Mouse (Mus musculus): Measurements from ENCODE around the gene Nav2. TPM values are rescaled to one million over a fixed set of nuclear protein-coding genes. Genes with fewer than 3 reads are reported as not detected.

Gene Nav2
- total and polyA plus RNA-seq, 3 experiments: 1.0 TPM; not detected in 2

GRCm38 (mm10) chr7:48963554-48963953 lies 55.0 kb downstream of the Nav2 start:
- ATAC-seq (ENCODE audit: extremely low read depth, insufficient number of reproducible peaks, low FRiP score, poor library complexity, severe bottlenecking) (no peak), DNase-seq (ENCODE audit: low spot score) (no peak)
- Histone ChIP-seq H3K4me3 (ENCODE audit: low read depth, low read length) (no peak overlapping the region), H3K36me3 (replicated peaks) (no peaks in the 10 kb centered on the region), H3K4me1 (ENCODE audit: insufficient read depth, low read depth, low read length) (no peaks in the 10 kb centered on the region), H3K9me3 (replicated peaks) (peaks cover 44% of the 10 kb centered on the region), H3K27me3 (ENCODE audit: insufficient read depth, low read length) (no peaks in the 10 kb centered on the region)
- TF ChIP-seq CTCF (IDR thresholded peaks at IDR 0.05; ENCODE audit: low read depth, low read length) (no peak), POLR2AphosphoS5 (IDR thresholded peaks at IDR 0.05; ENCODE audit: insufficient replicate concordance, low read depth, low read length) (no peak), TAL1 (conservative IDR thresholded peaks at IDR 0.05; ENCODE audit: low read depth, low read length) (no peak), GATA2 (IDR thresholded peaks at IDR 0.05; ENCODE audit: borderline replicate concordance, low read depth, low read length) (no peak), GATA1 (IDR thresholded peaks at IDR 0.05; ENCODE audit: borderline replicate concordance, low read length) (no peak)

GRCm38 (mm10) chr7:48965796-48966512 lies 57.4 kb downstream of the Nav2 start:
- no peak for TF ChIP-seq TAL1 (conservative IDR thresholded peaks at IDR 0.05; ENCODE audit: low read depth, low read length)
- no peak for TF ChIP-seq CTCF (IDR thresholded peaks at IDR 0.05; ENCODE audit: low read depth, low read length)
- no peak for TF ChIP-seq GATA1 (IDR thresholded peaks at IDR 0.05; ENCODE audit: borderline replicate concordance, low read length)
- no peak for TF ChIP-seq GATA2 (IDR thresholded peaks at IDR 0.05; ENCODE audit: borderline replicate concordance, low read depth, low read length)
- no peak for TF ChIP-seq POLR2AphosphoS5 (IDR thresholded peaks at IDR 0.05; ENCODE audit: insufficient replicate concordance, low read depth, low read length)
- H3K4me3 ChIP-seq (ENCODE audit: low read depth, low read length): no peak overlapping the region
- H3K4me1 ChIP-seq (ENCODE audit: insufficient read depth, low read depth, low read length): no peaks in the 10 kb centered on the region
- ATAC-seq (ENCODE audit: extremely low read depth, insufficient number of reproducible peaks, low FRiP score, poor library complexity, severe bottlenecking): no peak
- DNase-seq (ENCODE audit: low spot score): no peak
- H3K27me3 ChIP-seq (ENCODE audit: insufficient read depth, low read length): no peaks in the 10 kb centered on the region
- H3K36me3 ChIP-seq (replicated peaks): no peaks in the 10 kb centered on the region
- H3K9me3 ChIP-seq (replicated peaks): peaks cover 38% of the 10 kb centered on the region

- TF ChIP-seq POLR2AphosphoS5 (IDR thresholded peaks at IDR 0.05; ENCODE audit: insufficient replicate concordance, low read depth, low read length) (no peak), TAL1 (conservative IDR thresholded peaks at IDR 0.05; ENCODE audit: low read depth, low read length) (no peak), GATA2 (IDR thresholded peaks at IDR 0.05; ENCODE audit: borderline replicate concordance, low read depth, low read length) (no peak), CTCF (IDR thresholded peaks at IDR 0.05; ENCODE audit: low read depth, low read length) (no peak), GATA1 (IDR thresholded peaks at IDR 0.05; ENCODE audit: borderline replicate concordance, low read length) (no peak)
- H3K36me3 ChIP-seq (replicated peaks): no peaks in the 10 kb centered on the region
- no peak for ATAC-seq (ENCODE audit: extremely low read depth, insufficient number of reproducible peaks, low FRiP score, poor library complexity, severe bottlenecking)
- no peak for DNase-seq (ENCODE audit: low spot score)
- no peaks in the 10 kb centered on the region for H3K27me3 ChIP-seq (ENCODE audit: insufficient read depth, low read length)
- H3K4me3 ChIP-seq (ENCODE audit: low read depth, low read length): no peak overlapping the region
- H3K4me1 ChIP-seq (ENCODE audit: insufficient read depth, low read depth, low read length): no peaks in the 10 kb centered on the region
- peaks cover 41% of the 10 kb centered on the region for H3K9me3 ChIP-seq (replicated peaks)
Measured at GRCm38 (mm10) chr7:48981013-48981412, 72.5 kb downstream of the Nav2 start.

- Histone ChIP-seq H3K27me3 (ENCODE audit: insufficient read depth, low read length) (no peaks in the 10 kb centered on the region), H3K9me3 (replicated peaks) (peaks cover 37% of the 10 kb centered on the region), H3K4me1 (ENCODE audit: insufficient read depth, low read depth, low read length) (no peaks in the 10 kb centered on the region), H3K4me3 (ENCODE audit: low read depth, low read length) (no peak overlapping the region), H3K36me3 (replicated peaks) (no peaks in the 10 kb centered on the region)
- TF ChIP-seq GATA2 (IDR thresholded peaks at IDR 0.05; ENCODE audit: borderline replicate concordance, low read depth, low read length) (no peak), TAL1 (conservative IDR thresholded peaks at IDR 0.05; ENCODE audit: low read depth, low read length) (no peak), CTCF (IDR thresholded peaks at IDR 0.05; ENCODE audit: low read depth, low read length) (no peak), POLR2AphosphoS5 (IDR thresholded peaks at IDR 0.05; ENCODE audit: insufficient replicate concordance, low read depth, low read length) (no peak), GATA1 (IDR thresholded peaks at IDR 0.05; ENCODE audit: borderline replicate concordance, low read length) (no peak)
- ATAC-seq (ENCODE audit: extremely low read depth, insufficient number of reproducible peaks, low FRiP score, poor library complexity, severe bottlenecking) (no peak), DNase-seq (ENCODE audit: low spot score) (no peak)
Measured at GRCm38 (mm10) chr7:48981814-48982213, 73.3 kb downstream of the Nav2 start.

GRCm38 (mm10) chr7:48982573-48982972 lies 74.1 kb downstream of the Nav2 start:
- Histone ChIP-seq H3K4me1 (ENCODE audit: insufficient read depth, low read depth, low read length) (no peaks in the 10 kb centered on the region), H3K4me3 (ENCODE audit: low read depth, low read length) (no peak overlapping the region), H3K36me3 (replicated peaks) (no peaks in the 10 kb centered on the region), H3K27me3 (ENCODE audit: insufficient read depth, low read length) (no peaks in the 10 kb centered on the region), H3K9me3 (replicated peaks) (peaks cover 35% of the 10 kb centered on the region)
- TF ChIP-seq POLR2AphosphoS5 (IDR thresholded peaks at IDR 0.05; ENCODE audit: insufficient replicate concordance, low read depth, low read length) (no peak), TAL1 (conservative IDR thresholded peaks at IDR 0.05; ENCODE audit: low read depth, low read length) (no peak), GATA2 (IDR thresholded peaks at IDR 0.05; ENCODE audit: borderline replicate concordance, low read depth, low read length) (no peak), CTCF (IDR thresholded peaks at IDR 0.05; ENCODE audit: low read depth, low read length) (no peak), GATA1 (IDR thresholded peaks at IDR 0.05; ENCODE audit: borderline replicate concordance, low read length) (no peak)
- ATAC-seq (ENCODE audit: extremely low read depth, insufficient number of reproducible peaks, low FRiP score, poor library complexity, severe bottlenecking): no peak
- no peak for DNase-seq (ENCODE audit: low spot score)

GRCm38 (mm10) chr7:48991911-48992552 lies 83.5 kb downstream of the Nav2 start:
- TF ChIP-seq CTCF (IDR thresholded peaks at IDR 0.05; ENCODE audit: low read depth, low read length) (no peak), TAL1 (conservative IDR thresholded peaks at IDR 0.05; ENCODE audit: low read depth, low read length) (no peak), GATA2 (IDR thresholded peaks at IDR 0.05; ENCODE audit: borderline replicate concordance, low read depth, low read length) (no peak), POLR2AphosphoS5 (IDR thresholded peaks at IDR 0.05; ENCODE audit: insufficient replicate concordance, low read depth, low read length) (no peak), GATA1 (IDR thresholded peaks at IDR 0.05; ENCODE audit: borderline replicate concordance, low read length) (no peak)
- Histone ChIP-seq H3K4me1 (ENCODE audit: insufficient read depth, low read depth, low read length) (no peaks in the 10 kb centered on the region), H3K9me3 (replicated peaks) (peaks cover 57% of the 10 kb centered on the region), H3K27me3 (ENCODE audit: insufficient read depth, low read length) (no peaks in the 10 kb centered on the region), H3K4me3 (ENCODE audit: low read depth, low read length) (no peak overlapping the region), H3K36me3 (replicated peaks) (no peaks in the 10 kb centered on the region)
- no peak for ATAC-seq (ENCODE audit: extremely low read depth, insufficient number of reproducible peaks, low FRiP score, poor library complexity, severe bottlenecking)
- no peak for DNase-seq (ENCODE audit: low spot score)
